Comparison of ENCODE assay signal across 27 mouse cellular contexts in genomic region chr11:120831659-120832440, GRCm38 (mm10).
"Had no signal": no experiment of that assay in that cellular context is flagged by ENCODE, and none has a peak within 500 bp of the region (broad histone marks: within the 10 kb centered on the region; RNA-seq: fewer than 3 reads in every experiment).

No protein-coding gene starts in this region.

- H3K4me3 ChIP-seq: gastrocnemius, adult 2 months; heart, adult 2 months; heart, embryonic 13.5 days; heart, embryonic 15.5 days; hindbrain, embryonic 10.5 days; hindbrain, embryonic 12.5 days; intestine, embryonic 15.5 days; layer of hippocampus, adult 2 months; left cerebral cortex, adult 2 months; limb, embryonic 10.5 days; limb, embryonic 12.5 days; liver, embryonic 12.5 days had no signal

- H3K27ac ChIP-seq: gastrocnemius, adult 2 months; heart, adult 2 months; heart, embryonic 13.5 days; heart, embryonic 15.5 days; hindbrain, embryonic 12.5 days; hindbrain, embryonic 14.5 days; intestine, embryonic 15.5 days; layer of hippocampus, adult 2 months; left cerebral cortex, adult 2 months; limb, embryonic 10.5 days; limb, embryonic 12.5 days; liver, embryonic 12.5 days; liver, embryonic 14.5 days had no signal

- ATAC-seq: hindbrain, embryonic 16.5 days; inflammation-experienced regulatory T-cells, adult 6 months; intestine, embryonic 15.5 days; intestine, postnatal 0 days; liver, embryonic 12.5 days had no signal

- H3K9ac ChIP-seq: heart, embryonic 13.5 days; heart, embryonic 15.5 days; hindbrain, embryonic 12.5 days; hindbrain, embryonic 14.5 days; intestine, embryonic 15.5 days; limb, embryonic 12.5 days; liver, embryonic 12.5 days; liver, embryonic 14.5 days had no signal

- H3K36me3 ChIP-seq: heart, embryonic 13.5 days; heart, embryonic 15.5 days; hindbrain, embryonic 12.5 days; intestine, embryonic 15.5 days; limb, embryonic 12.5 days; liver, embryonic 12.5 days had no signal

- H3K4me1 ChIP-seq: limb, embryonic 10.5 days; limb, embryonic 12.5 days had no signal

- H3K9me3 ChIP-seq: heart, embryonic 13.5 days; heart, embryonic 15.5 days; hindbrain, embryonic 10.5 days; hindbrain, embryonic 12.5 days; intestine, embryonic 15.5 days; limb, embryonic 10.5 days; limb, embryonic 12.5 days; liver, embryonic 12.5 days had no signal

- H3K27me3 ChIP-seq: heart, embryonic 13.5 days; heart, embryonic 15.5 days; hindbrain, embryonic 12.5 days; intestine, embryonic 15.5 days; limb, embryonic 12.5 days had no signal

- DNase-seq: gastrocnemius, adult 2 months; gastrocnemius, postnatal 10 days; gastrocnemius, postnatal 25 days; heart, postnatal 14 days; heart, postnatal 36 days; kidney, adult 18-20 months; kidney, adult 8-10 months; kidney, postnatal 10 days; kidney, postnatal 25 days; kidney, postnatal 4 days had no signal

- H3K4me2 ChIP-seq: heart, embryonic 11.5 days; heart, embryonic 13.5 days; heart, embryonic 15.5 days; hindbrain, embryonic 12.5 days; hindbrain, embryonic 14.5 days; intestine, embryonic 15.5 days; limb, embryonic 12.5 days; liver, embryonic 12.5 days had no signal
